Mouse (Mus musculus) MEL (cell line): ENCODE measurements at regions not wholly inside any gene's neighbourhood (a gene's known extent, or its start where the extent isn't known, plus 50 kb on each side); places are given as distances from the start of the nearest gene placed in this dataset.

Source experiments
- CTCF ChIP-seq, 3 experiments: IDR thresholded peaks in 2 of 3; conservative IDR thresholded peaks in 1 of 3; 2 replicates each; pipeline ENCODE4 v1.5.1; 2011 to 2012; ENCODE audit warnings: low read length in 3 of 3, low read depth in 2 of 3, mild to moderate bottlenecking in 2 of 3, improper control_type of control experiment in 1 of 3, inconsistent platforms in 1 of 3, mixed read lengths in 1 of 3, moderate library complexity in 1 of 3; ENCODE audit not compliant: control insufficient read depth in 1 of 3, insufficient read depth in 1 of 3, poor library complexity in 1 of 3, severe bottlenecking in 1 of 3
- JUND ChIP-seq: IDR thresholded peaks from 2 replicates; pipeline ENCODE4 v1.6.1; 2011; ENCODE audit warnings: low read depth, mild to moderate bottlenecking, improper control_type of control experiment, low read length
- MAFK ChIP-seq: IDR thresholded peaks from 2 replicates; pipeline ENCODE4 v1.6.1; 2011; ENCODE audit warnings: low read depth, mild to moderate bottlenecking, low read length, improper control_type of control experiment, borderline replicate concordance
- POLR2A ChIP-seq, 2 experiments: IDR thresholded peaks; 2 replicates each; pipeline ENCODE4 v1.6.1; 2011 to 2012; ENCODE audit warnings: low read length in 2 of 2, mild to moderate bottlenecking in 2 of 2, control low read depth in 1 of 2, improper control_type of control experiment in 1 of 2, low read depth in 1 of 2, moderate library complexity in 1 of 2; ENCODE audit not compliant: control insufficient read depth in 1 of 2, insufficient read depth in 1 of 2, poor library complexity in 1 of 2
- RAD21 ChIP-seq: IDR thresholded peaks from 2 replicates; pipeline ENCODE4 v1.6.1; 2011; ENCODE audit warnings: mild to moderate bottlenecking, low read depth, low read length, improper control_type of control experiment
- USF2 ChIP-seq, 2 experiments: IDR thresholded peaks; 2 replicates each; pipeline ENCODE4 v1.6.1; 2011 to 2012; ENCODE audit warnings: improper control_type of control experiment in 2 of 2, low read length in 2 of 2, borderline replicate concordance in 1 of 2, inconsistent platforms in 1 of 2, low read depth in 1 of 2, mild to moderate bottlenecking in 1 of 2; ENCODE audit not compliant: insufficient read depth in 1 of 2
- ZC3H11A ChIP-seq: IDR thresholded peaks from 2 replicates; pipeline ENCODE4 v1.6.1; 2012; ENCODE audit warnings: low read depth, mild to moderate bottlenecking, inconsistent platforms, low read length, improper control_type of control experiment
- ZMIZ1 ChIP-seq: IDR thresholded peaks from 2 replicates; pipeline ENCODE4 v1.6.1; 2012; ENCODE audit warnings: low read depth, mild to moderate bottlenecking, inconsistent platforms, low read length, improper control_type of control experiment, moderate library complexity

DNA sequence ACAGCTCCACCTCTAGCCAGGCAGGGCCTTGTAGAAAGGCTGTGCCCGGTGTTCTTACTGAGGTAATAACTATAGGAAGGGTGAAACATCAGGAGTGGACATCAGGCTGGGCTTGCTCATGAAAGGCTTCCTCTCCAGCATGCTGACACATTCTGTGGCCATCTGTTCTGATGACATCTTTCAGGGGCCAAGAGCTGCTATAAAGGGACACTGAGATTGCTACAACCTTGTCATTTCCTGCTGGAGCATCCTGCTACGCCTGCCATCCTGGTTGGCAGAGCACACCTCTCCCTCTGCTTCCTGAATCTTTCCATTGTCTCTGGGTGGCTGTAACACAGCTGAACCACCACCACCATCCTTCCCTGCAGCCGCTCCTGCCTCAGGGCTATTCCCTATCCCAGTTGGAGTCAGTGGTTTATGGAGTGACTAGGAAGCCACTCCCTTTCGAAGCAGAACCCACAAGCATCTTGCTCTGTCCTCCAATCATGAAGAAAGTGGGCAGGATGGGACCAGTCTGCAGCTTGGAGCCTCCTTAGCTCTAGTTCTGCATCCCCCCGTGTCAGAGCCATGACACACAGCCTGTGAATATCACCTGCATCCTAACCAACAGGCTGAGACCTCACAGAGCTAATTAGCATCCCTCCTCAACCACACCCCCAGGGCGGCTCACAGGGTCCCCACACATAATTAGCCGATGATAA, 154.6 kb downstream of the Irx2 start:
- TF ChIP-seq POLR2A (IDR thresholded peaks at IDR 0.05; ENCODE audit: control insufficient read depth in 1 of 2, insufficient read depth in 1 of 2, low read depth in 1 of 2, low read length in 2 of 2, poor library complexity in 1 of 2) (no peak), CTCF (IDR thresholded peaks at IDR 0.05 in 2 of 3, conservative IDR thresholded peaks at IDR 0.05 in 1 of 3; ENCODE audit: control insufficient read depth in 1 of 3, insufficient read depth in 1 of 3, low read depth in 2 of 3, low read length in 3 of 3, poor library complexity in 1 of 3, severe bottlenecking in 1 of 3) (no peak), JUND (no peak), ZMIZ1 (no peak), ZC3H11A (no peak), RAD21 (no peak), USF2 (IDR thresholded peaks at IDR 0.05; ENCODE audit: borderline replicate concordance in 1 of 2, insufficient read depth in 1 of 2, low read depth in 1 of 2, low read length in 2 of 2) (no peak), MAFK (no peak)
